Mouse (Mus musculus): ENCODE results near the gene Lrrc63. TPM values are rescaled to one million over a fixed set of nuclear protein-coding genes. Genes with fewer than 3 reads are reported as not detected.
"Not testable (repeated sequence)": the region's sequence is repeated elsewhere in the genome, so short reads cannot be mapped to it uniquely, and the experiment has no call there.

The Lrrc63 gene
- polyA plus RNA-seq, 1 experiment from 2014 or later: 0.10 TPM

GRCm38 (mm10) chr14:75165574-75166131 is 35.0 kb upstream of the Lrrc63 start:
- WGBS: 91% methylated on average over 2 of the region's 2 CpGs

GRCm38 (mm10) chr14:75164345-75164744 is 33.7 kb upstream of the Lrrc63 start:
- Histone ChIP-seq H3K4me2 (no peak overlapping the region), H3K9me3 (replicated peaks) (no peaks in the 10 kb centered on the region), H3K27me3 (no peaks in the 10 kb centered on the region), H3K4me3 (no peak overlapping the region), H3K4me1 (no peaks in the 10 kb centered on the region), H3K9ac (no peak overlapping the region), H3K27ac (no peak overlapping the region), H3K36me3 (ENCODE audit: poor library complexity, severe bottlenecking) (no peaks in the 10 kb centered on the region)
- no peak for ATAC-seq
- WGBS: 96% methylated on average over 9 of the region's 9 CpGs

More at GRCm38 (mm10) chr14:75165574-75166131, 35.0 kb upstream of the Lrrc63 start:
- Histone ChIP-seq H3K4me3 (no peak overlapping the region), H3K4me1 (no peaks in the 10 kb centered on the region), H3K27me3 (no peaks in the 10 kb centered on the region), H3K9ac (no peak overlapping the region), H3K36me3 (ENCODE audit: poor library complexity, severe bottlenecking) (no peaks in the 10 kb centered on the region), H3K4me2 (no peak overlapping the region), H3K27ac (no peak overlapping the region), H3K9me3 (replicated peaks) (no peaks in the 10 kb centered on the region)
- ATAC-seq: no peak

- no peak overlapping the region for H3K27ac ChIP-seq
- no peak for ATAC-seq
- H3K4me3 ChIP-seq: no peak overlapping the region
- H3K9ac ChIP-seq: no peak overlapping the region
- no peaks in the 10 kb centered on the region for H3K9me3 ChIP-seq (replicated peaks)
- H3K4me2 ChIP-seq: no peak overlapping the region
- 90% methylated on average over 8 of the region's 8 CpGs for WGBS
- no peaks in the 10 kb centered on the region for H3K4me1 ChIP-seq
- H3K27me3 ChIP-seq: no peaks in the 10 kb centered on the region
- no peaks in the 10 kb centered on the region for H3K36me3 ChIP-seq (ENCODE audit: poor library complexity, severe bottlenecking)
Observed at GRCm38 (mm10) chr14:75163866-75164265, 33.2 kb upstream of the Lrrc63 start.

- Histone ChIP-seq H3K9me3 (replicated peaks) (no peaks in the 10 kb centered on the region), H3K9ac (no peak overlapping the region), H3K4me2 (no peak overlapping the region), H3K36me3 (ENCODE audit: poor library complexity, severe bottlenecking) (no peaks in the 10 kb centered on the region), H3K27me3 (no peaks in the 10 kb centered on the region), H3K27ac (no peak overlapping the region), H3K4me3 (no peak overlapping the region), H3K4me1 (no peaks in the 10 kb centered on the region)
- no peak for ATAC-seq
- 92% methylated on average over 2 of the region's 2 CpGs for WGBS
Observed at GRCm38 (mm10) chr14:75159375-75159774, 28.7 kb upstream of the Lrrc63 start.

- WGBS: 85% methylated on average over 8 of the region's 8 CpGs
- Histone ChIP-seq H3K36me3 (ENCODE audit: poor library complexity, severe bottlenecking) (no peaks in the 10 kb centered on the region), H3K4me1 (no peaks in the 10 kb centered on the region), H3K9ac (no peak overlapping the region), H3K4me3 (no peak overlapping the region), H3K9me3 (replicated peaks) (no peaks in the 10 kb centered on the region), H3K27ac (no peak overlapping the region), H3K4me2 (no peak overlapping the region), H3K27me3 (no peaks in the 10 kb centered on the region)
- ATAC-seq: no peak
Observed at GRCm38 (mm10) chr14:75154481-75154880, 23.8 kb upstream of the Lrrc63 start.

- H3K4me3 ChIP-seq: no peak overlapping the region
- H3K9ac ChIP-seq: no peak overlapping the region
- no peaks in the 10 kb centered on the region for H3K27me3 ChIP-seq
- H3K27ac ChIP-seq: no peak overlapping the region
- no peaks in the 10 kb centered on the region for H3K4me1 ChIP-seq
- ATAC-seq: no peak
- WGBS: 78% methylated on average over 3 of the region's 3 CpGs
- H3K4me2 ChIP-seq: no peak overlapping the region
- no peaks in the 10 kb centered on the region for H3K36me3 ChIP-seq (ENCODE audit: poor library complexity, severe bottlenecking)
- H3K9me3 ChIP-seq (replicated peaks): no peaks in the 10 kb centered on the region
Observed at GRCm38 (mm10) chr14:75151146-75151545, 20.5 kb upstream of the Lrrc63 start.

GRCm38 (mm10) chr14:75150653-75151052 is 20.0 kb upstream of the Lrrc63 start:
- no peaks in the 10 kb centered on the region for H3K27me3 ChIP-seq
- no peak for ATAC-seq
- no peaks in the 10 kb centered on the region for H3K36me3 ChIP-seq (ENCODE audit: poor library complexity, severe bottlenecking)
- no peak overlapping the region for H3K9ac ChIP-seq
- H3K4me2 ChIP-seq: no peak overlapping the region
- H3K4me3 ChIP-seq: no peak overlapping the region
- H3K4me1 ChIP-seq: no peaks in the 10 kb centered on the region
- no peaks in the 10 kb centered on the region for H3K9me3 ChIP-seq (replicated peaks)
- WGBS: 81% methylated on average over 2 of the region's 2 CpGs
- H3K27ac ChIP-seq: no peak overlapping the region

GRCm38 (mm10) chr14:75148229-75148628 is 17.5 kb upstream of the Lrrc63 start:
- H3K4me1 ChIP-seq: no peaks in the 10 kb centered on the region
- no peak overlapping the region for H3K4me3 ChIP-seq
- 84% methylated on average over 9 of the region's 9 CpGs for WGBS
- ATAC-seq: no peak
- no peak overlapping the region for H3K9ac ChIP-seq
- no peak overlapping the region for H3K4me2 ChIP-seq
- H3K27me3 ChIP-seq: no peaks in the 10 kb centered on the region
- H3K27ac ChIP-seq: no peak overlapping the region
- H3K36me3 ChIP-seq (ENCODE audit: poor library complexity, severe bottlenecking): no peaks in the 10 kb centered on the region
- H3K9me3 ChIP-seq (replicated peaks): no peaks in the 10 kb centered on the region

- 86% methylated on average over 2 of the region's 2 CpGs for WGBS
- H3K4me2 ChIP-seq, ATAC-seq: not testable (repeated sequence)
Observed at GRCm38 (mm10) chr14:75147706-75148105, 17.0 kb upstream of the Lrrc63 start.

GRCm38 (mm10) chr14:75139225-75139624 is 8.5 kb upstream of the Lrrc63 start:
- 96% methylated on average over 2 of the region's 2 CpGs for WGBS
- no peaks in the 10 kb centered on the region for H3K9me3 ChIP-seq (replicated peaks)
- H3K4me3 ChIP-seq: no peak overlapping the region
- no peak overlapping the region for H3K9ac ChIP-seq
- no peaks in the 10 kb centered on the region for H3K36me3 ChIP-seq (ENCODE audit: poor library complexity, severe bottlenecking)
- H3K4me1 ChIP-seq: no peaks in the 10 kb centered on the region
- H3K27me3 ChIP-seq: no peaks in the 10 kb centered on the region
- no peak overlapping the region for H3K27ac ChIP-seq
- H3K4me2 ChIP-seq: no peak overlapping the region
- ATAC-seq: no peak

More at GRCm38 (mm10) chr14:75147706-75148105, 17.0 kb upstream of the Lrrc63 start:
- H3K9me3 ChIP-seq (replicated peaks); H3K4me3 ChIP-seq; H3K9ac ChIP-seq; H3K27me3 ChIP-seq; H3K36me3 ChIP-seq (ENCODE audit: poor library complexity, severe bottlenecking); H3K27ac ChIP-seq; H3K4me1 ChIP-seq: not testable (repeated sequence)

- H3K9ac ChIP-seq: no peak overlapping the region
- H3K27ac ChIP-seq: no peak overlapping the region
- H3K4me3 ChIP-seq: no peak overlapping the region
- H3K27me3 ChIP-seq: no peaks in the 10 kb centered on the region; the same call in 1 of the 2 replicates
- H3K36me3 ChIP-seq (ENCODE audit: poor library complexity, severe bottlenecking): no peaks in the 10 kb centered on the region
- no peaks in the 10 kb centered on the region for H3K9me3 ChIP-seq (replicated peaks)
- no peaks in the 10 kb centered on the region for H3K4me1 ChIP-seq
- 77% methylated on average over 10 of the region's 10 CpGs for whole genome bisulfite sequencing
- no peak for ATAC-seq
- H3K4me2 ChIP-seq: no peak overlapping the region
Observed at GRCm38 (mm10) chr14:75138503-75138902, 7.8 kb upstream of the Lrrc63 start.

GRCm38 (mm10) chr14:75136119-75136966 is 5.7 kb upstream of the Lrrc63 start:
- Histone ChIP-seq H3K4me1 (no peaks in the 10 kb centered on the region), H3K27me3 (no peaks in the 10 kb centered on the region; the same call in 1 of the 2 replicates), H3K27ac (no peak overlapping the region), H3K9me3 (replicated peaks) (no peaks in the 10 kb centered on the region), H3K4me3 (no peak overlapping the region), H3K9ac (no peak overlapping the region), H3K4me2 (no peak overlapping the region), H3K36me3 (ENCODE audit: poor library complexity, severe bottlenecking) (no peaks in the 10 kb centered on the region)
- no peak for ATAC-seq
- 85% methylated on average over 25 of the region's 25 CpGs for WGBS
